Mouse (Mus musculus) liver, embryonic 14.5 days (tissue): Measurements from ENCODE around the gene Sars2.

Experiments used
- CTCF ChIP-seq: IDR thresholded peaks from 2 replicates; pipeline ENCODE4 v1.5.1; 2016; ENCODE audit warnings: antibody characterized with exemption, low read depth, control low read depth
- EP300 ChIP-seq: IDR thresholded peaks from 2 replicates; pipeline ENCODE4 v1.6.1; 2016; ENCODE audit warnings: antibody characterized with exemption, low read depth

- TF ChIP-seq CTCF (no peak), EP300 (no peak)
Measured at GRCm38 (mm10) chr7:28694423-28694822, 47.4 kb upstream of the Sars2 start.
